Mouse (Mus musculus) kidney, embryonic 14.5 days (tissue): ENCODE measurements at regions not wholly inside any gene's neighbourhood (a gene's known extent, or its start where the extent isn't known, plus 50 kb on each side); places are given as distances from the start of the nearest gene placed in this dataset.

Experiments
- ATAC-seq: fragments of 200-750 bp; cut with Nextera tagmentation; 2 replicates; pipeline ENCODE4 v1.8.0; 2017; ENCODE audit warnings: moderate number of reproducible peaks, mild to moderate bottlenecking, moderate TSS enrichment, moderate library complexity; ENCODE audit not compliant: low FRiP score, low TSS enrichment
- H3K27ac ChIP-seq: fragments of 300-500 bp; sonication (generic); 2 replicates; pipeline ENCODE4 v1.5.1; 2014; ENCODE audit warnings: low read depth, mild to moderate bottlenecking, low read length, moderate library complexity, mixed read lengths
- H3K27me3 ChIP-seq: fragments of 300-500 bp; sonication (generic); 2 replicates; pipeline ENCODE4 v1.6.1; 2014; ENCODE audit warnings: mild to moderate bottlenecking, low read length; ENCODE audit not compliant: control insufficient read depth, insufficient read depth
- H3K36me3 ChIP-seq: fragments of 300-500 bp; sonication (generic); 2 replicates; pipeline ENCODE4 v1.6.1; 2014; ENCODE audit warnings: low read length, mixed read lengths; ENCODE audit not compliant: control insufficient read depth, insufficient read depth
- H3K4me1 ChIP-seq: fragments of 300-500 bp; sonication (generic); 2 replicates; pipeline ENCODE4 v1.6.1; 2014; ENCODE audit warnings: low read length, mixed read lengths; ENCODE audit not compliant: control insufficient read depth, insufficient read depth
- H3K4me2 ChIP-seq: fragments of 300-500 bp; sonication (generic); replicated peaks from 2 replicates; pipeline ENCODE4 v1.6.1; 2014; ENCODE audit warnings: low read depth, mild to moderate bottlenecking, low read length
- H3K4me3 ChIP-seq: fragments of 300-500 bp; sonication (generic); 2 replicates; pipeline ENCODE4 v1.5.1; 2014; ENCODE audit warnings: mild to moderate bottlenecking, low read length
- H3K9ac ChIP-seq: fragments of 300-500 bp; sonication (generic); 2 replicates; pipeline ENCODE4 v1.6.1; 2014; ENCODE audit warnings: low read depth, mild to moderate bottlenecking, low read length, moderate library complexity
- H3K9me3 ChIP-seq: fragments of 300-500 bp; sonication (generic); 2 replicates; pipeline ENCODE4 v1.6.1; 2016; ENCODE audit warnings: low read length; ENCODE audit not compliant: control insufficient read depth
- WGBS: fragments of 180-500 bp; shearing (Covaris S2); extraction: QIAGEN DNeasy Blood & Tissue Kit; methylation state at CpG from one replicate; pipeline ENCODE4 v1.1.7; 2014; 5-methylcytosine and 5-hydroxymethylcytosine counted together

DNA sequence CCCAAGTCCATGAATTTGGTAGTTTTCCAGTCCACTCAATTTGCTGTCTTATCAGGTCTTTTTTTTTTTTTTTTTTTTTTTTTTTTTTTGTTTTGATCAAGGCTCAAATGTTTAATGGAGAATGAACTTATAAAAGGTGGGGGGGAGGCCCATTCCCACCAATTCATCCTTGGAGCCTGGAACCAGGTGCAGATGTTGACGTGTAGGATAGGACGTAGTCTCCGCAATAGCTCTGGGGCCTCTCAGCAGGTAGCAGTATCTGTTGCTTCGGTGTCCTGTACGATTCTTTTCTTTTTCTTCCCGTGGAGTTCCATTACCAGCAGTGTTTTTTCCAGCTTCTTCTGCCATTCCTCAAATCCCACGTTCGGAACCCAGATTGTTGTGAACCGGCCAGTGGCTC is 1296.3 kb upstream of the Ppp6c start:
- WGBS = 91% methylated on average over 9 of the region's 9 CpGs
- Histone ChIP-seq H3K27ac (no peak overlapping the region), H3K4me1 (no peaks in the 10 kb centered on the region), H3K9me3 (no peaks in the 10 kb centered on the region), H3K36me3 (no peaks in the 10 kb centered on the region), H3K27me3 (no peaks in the 10 kb centered on the region), H3K4me3 (no peak overlapping the region), H3K4me2 (no peak overlapping the region), H3K9ac (no peak overlapping the region)
- no peak for ATAC-seq

DNA sequence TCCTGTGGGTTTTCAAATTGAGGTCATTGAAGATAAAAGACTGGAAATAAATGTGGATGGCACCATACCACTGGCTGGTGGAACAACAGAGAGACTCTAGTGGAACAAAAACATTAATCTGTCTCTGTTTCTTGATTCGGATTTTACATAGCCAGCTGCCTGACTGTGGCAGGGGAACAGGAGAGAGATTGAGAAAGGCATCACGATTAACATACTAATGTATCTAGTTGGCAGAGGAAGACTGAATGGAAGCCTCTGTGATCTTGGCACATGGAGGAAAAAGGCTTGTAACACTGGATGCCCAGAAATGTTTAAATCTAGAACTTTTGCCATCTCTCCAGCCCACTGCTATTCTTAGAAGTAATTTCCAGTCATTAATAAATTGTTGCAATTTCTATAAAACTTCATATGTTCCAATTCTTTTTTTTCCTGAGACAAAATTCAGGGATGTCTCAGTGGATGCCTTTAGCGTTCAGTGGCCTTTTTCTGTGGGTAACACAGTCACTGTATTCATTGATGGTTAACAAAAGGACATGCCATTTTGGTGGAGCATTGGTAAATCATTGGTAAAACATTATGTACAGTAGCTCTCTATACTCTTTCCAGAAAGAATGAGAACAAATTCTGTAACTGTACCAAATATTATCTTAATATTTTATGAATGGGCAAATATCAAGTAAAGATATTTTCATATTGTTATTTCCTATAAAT is 1284.5 kb upstream of the Ppp6c start:
- Histone ChIP-seq H3K4me3 (no peak overlapping the region), H3K9ac (no peak overlapping the region), H3K4me1 (no peaks in the 10 kb centered on the region), H3K4me2 (no peak overlapping the region), H3K27me3 (no peaks in the 10 kb centered on the region), H3K36me3 (no peaks in the 10 kb centered on the region), H3K27ac (no peak overlapping the region), H3K9me3 (no peaks in the 10 kb centered on the region)
- ATAC-seq = no peak
- 67% methylated on average over 3 of the region's 3 CpGs for WGBS

DNA sequence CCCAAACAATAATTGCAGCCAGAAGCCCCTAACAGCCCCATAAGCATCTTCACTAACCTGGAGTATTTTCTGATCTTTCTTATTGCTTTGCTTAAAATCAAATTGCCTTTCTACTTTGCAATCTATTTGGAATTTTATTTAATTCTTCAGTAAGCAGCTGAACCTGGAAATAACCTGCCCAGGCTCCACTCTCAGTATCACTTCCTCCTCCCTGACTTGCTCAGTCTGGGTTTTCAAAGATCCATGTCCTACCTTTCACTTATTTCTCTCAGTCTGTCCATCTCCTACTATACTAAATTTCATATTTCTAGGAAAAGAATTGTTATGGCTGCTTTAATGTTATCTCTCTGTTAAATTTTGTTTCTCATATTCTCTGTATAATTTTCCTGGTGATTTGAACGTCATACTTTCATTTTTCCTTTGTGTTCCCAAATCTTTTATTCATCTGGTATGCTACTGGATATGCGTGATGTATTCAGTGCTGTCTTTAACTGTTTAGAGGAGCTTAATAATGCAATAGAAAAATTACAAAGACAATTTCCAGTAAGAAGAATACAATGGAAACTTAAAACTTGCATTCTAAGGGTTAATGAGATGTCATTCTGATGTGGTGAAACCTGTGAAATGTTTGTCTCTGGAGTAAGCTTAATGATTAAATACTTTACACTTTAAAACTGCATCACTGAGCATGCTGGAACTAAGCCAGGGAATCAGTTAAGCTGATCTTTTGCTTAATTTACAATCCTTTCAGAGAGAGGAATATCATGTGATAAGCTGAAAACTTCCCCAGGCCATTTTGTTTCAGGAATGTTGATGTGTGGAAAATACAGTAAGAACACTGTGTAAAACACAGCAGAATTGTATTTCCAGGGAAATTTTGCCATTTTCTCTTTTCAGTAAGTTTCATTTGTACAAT is 1252.8 kb upstream of the Ppp6c start:
- Histone ChIP-seq H3K36me3 (no peaks in the 10 kb centered on the region), H3K4me3 (no peak overlapping the region), H3K9me3 (no peaks in the 10 kb centered on the region), H3K27me3 (no peaks in the 10 kb centered on the region), H3K27ac (no peak overlapping the region), H3K9ac (no peak overlapping the region), H3K4me2 (no peak overlapping the region), H3K4me1 (no peaks in the 10 kb centered on the region)
- peak; percentile 20; the same call in 1 of the 2 replicates for ATAC-seq
- 67% methylated on average over 2 of the region's 2 CpGs for WGBS

DNA sequence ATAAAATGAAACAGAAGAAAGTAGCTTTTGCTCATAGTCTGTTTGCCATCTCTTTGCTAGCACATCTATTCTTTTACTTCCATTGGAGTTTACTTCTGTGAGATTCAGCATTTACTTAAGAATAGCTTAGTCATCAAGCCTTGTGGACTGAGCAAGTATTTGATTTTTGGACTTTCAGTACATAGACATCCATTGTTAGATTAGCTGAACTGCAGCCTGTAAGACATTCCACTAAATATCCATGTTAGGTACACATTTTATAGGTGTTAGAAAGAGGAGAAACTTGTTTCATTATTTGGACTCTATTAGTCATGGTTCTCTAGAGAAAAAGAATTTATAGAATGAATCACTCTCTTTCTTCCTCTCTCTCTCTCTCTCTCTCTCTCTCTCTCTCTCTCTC is 1251.2 kb upstream of the Ppp6c start:
- no peak overlapping the region for H3K4me2 ChIP-seq
- H3K27me3 ChIP-seq = no peaks in the 10 kb centered on the region
- no peaks in the 10 kb centered on the region for H3K9me3 ChIP-seq
- no peak overlapping the region for H3K4me3 ChIP-seq
- no peak overlapping the region for H3K27ac ChIP-seq
- no peaks in the 10 kb centered on the region for H3K4me1 ChIP-seq
- no peak for ATAC-seq
- no peaks in the 10 kb centered on the region for H3K36me3 ChIP-seq
- no peak overlapping the region for H3K9ac ChIP-seq

DNA sequence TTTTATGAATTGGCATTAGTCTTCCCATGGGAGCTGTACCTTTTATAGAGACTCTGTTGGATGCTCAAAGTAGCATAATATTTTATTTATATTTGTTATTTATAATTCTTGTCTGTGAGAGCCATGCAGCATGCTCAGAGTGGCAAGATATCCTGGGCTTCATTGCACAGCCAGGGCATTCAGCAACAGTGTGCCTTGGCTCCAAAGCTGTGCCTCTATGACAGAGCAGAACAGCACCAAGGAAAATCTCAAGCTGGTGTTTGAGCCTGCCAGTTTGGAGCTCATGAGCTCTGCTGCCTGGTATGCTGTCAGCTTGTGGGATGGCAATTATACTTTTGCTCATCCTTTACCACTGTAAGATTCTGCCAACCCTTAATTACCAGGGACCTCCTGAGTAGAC is 1230.1 kb upstream of the Ppp6c start:
- Histone ChIP-seq H3K4me1 (no peaks in the 10 kb centered on the region), H3K4me3 (no peak overlapping the region), H3K27ac (no peak overlapping the region), H3K9me3 (no peaks in the 10 kb centered on the region), H3K4me2 (no peak overlapping the region), H3K36me3 (no peaks in the 10 kb centered on the region), H3K27me3 (no peaks in the 10 kb centered on the region), H3K9ac (no peak overlapping the region)
- no peak for ATAC-seq

DNA sequence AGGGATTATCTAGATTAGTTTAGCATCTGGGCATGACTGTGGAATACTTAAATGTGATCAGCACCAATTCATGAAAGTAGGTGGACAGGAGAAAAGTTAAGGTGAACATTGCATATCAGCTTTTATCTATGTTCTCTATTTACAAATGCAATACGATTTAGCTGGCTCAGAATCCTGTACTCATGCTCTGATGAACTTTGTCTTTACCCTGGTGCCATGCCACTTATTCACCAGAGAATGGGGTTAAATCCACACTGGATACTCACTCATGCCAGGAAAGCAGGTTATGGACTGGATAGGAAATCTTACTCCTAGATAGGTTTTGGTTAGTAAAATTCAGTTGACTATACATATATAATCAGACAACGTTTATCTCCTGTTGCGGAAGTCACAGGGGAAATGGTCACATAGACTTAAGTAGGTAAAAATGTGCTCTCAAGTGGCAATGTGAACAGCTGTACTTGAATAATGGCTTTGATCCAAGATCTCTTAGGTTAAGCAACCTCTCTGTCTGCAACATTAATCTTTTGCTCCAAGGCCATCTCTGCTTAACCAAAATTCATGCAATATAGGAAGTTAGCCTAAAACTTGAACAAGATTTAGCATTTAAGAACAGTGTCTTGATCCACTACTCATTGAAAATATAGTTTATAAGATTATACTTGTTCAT is 1206.7 kb upstream of the Ppp6c start:
- no peaks in the 10 kb centered on the region for H3K4me1 ChIP-seq
- no peak for ATAC-seq
- H3K4me3 ChIP-seq = no peak overlapping the region
- no peaks in the 10 kb centered on the region for H3K9me3 ChIP-seq
- no peaks in the 10 kb centered on the region for H3K36me3 ChIP-seq
- H3K9ac ChIP-seq = no peak overlapping the region
- no peaks in the 10 kb centered on the region for H3K27me3 ChIP-seq
- 90% methylated on average over 3 of the region's 3 CpGs for WGBS
- no peak overlapping the region for H3K27ac ChIP-seq
- H3K4me2 ChIP-seq = no peak overlapping the region

DNA sequence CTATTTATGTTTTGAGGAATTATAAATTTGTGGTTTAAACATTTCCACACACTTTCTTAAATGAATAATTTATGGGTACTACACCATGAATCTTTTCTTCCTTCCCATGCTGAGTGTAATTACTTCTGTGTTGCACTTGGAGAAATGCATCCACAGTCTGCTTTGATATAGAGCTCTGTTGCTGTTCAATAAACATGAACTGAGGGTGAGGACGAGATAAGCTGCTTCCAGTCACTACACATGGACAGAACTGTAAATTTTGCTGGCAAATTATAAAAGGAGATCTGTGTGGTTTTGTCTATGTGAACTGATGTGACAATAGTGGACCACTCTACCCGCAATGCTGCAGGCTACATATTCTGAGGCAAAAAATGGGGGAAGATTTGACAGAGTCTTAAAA is 1205.1 kb upstream of the Ppp6c start:
- H3K4me3 ChIP-seq = no peak overlapping the region
- WGBS = 51% methylated on average over 2 of the region's 2 CpGs
- ATAC-seq = no peak
- no peaks in the 10 kb centered on the region for H3K27me3 ChIP-seq
- H3K9ac ChIP-seq = no peak overlapping the region
- H3K4me2 ChIP-seq = no peak overlapping the region
- H3K4me1 ChIP-seq = no peaks in the 10 kb centered on the region
- no peaks in the 10 kb centered on the region for H3K36me3 ChIP-seq
- H3K9me3 ChIP-seq = no peaks in the 10 kb centered on the region
- H3K27ac ChIP-seq = no peak overlapping the region

DNA sequence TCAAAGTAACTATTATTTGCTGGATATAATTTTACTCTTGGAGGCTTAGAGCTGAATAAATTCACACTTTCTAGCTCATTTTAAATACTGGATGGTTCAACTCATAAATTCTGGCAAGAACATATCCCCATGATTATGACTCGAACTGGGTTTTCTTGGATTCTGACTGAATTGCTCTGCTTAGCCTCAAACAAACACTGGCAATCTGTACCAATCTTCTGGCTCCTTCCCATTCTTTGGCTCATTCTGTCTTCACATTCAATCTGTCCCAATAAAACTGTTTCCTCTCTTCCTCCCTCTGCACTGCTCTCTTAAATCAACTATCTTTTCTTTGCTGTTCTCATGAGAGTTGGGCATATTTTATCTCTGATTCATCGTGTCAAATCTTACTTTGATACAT is 1176.2 kb upstream of the Ppp6c start:
- H3K4me2 ChIP-seq = no peak overlapping the region
- no peaks in the 10 kb centered on the region for H3K4me1 ChIP-seq
- no peak for ATAC-seq
- no peak overlapping the region for H3K4me3 ChIP-seq
- no peaks in the 10 kb centered on the region for H3K36me3 ChIP-seq
- H3K27ac ChIP-seq = no peak overlapping the region
- no peaks in the 10 kb centered on the region for H3K27me3 ChIP-seq
- H3K9ac ChIP-seq = no peak overlapping the region
- 80% methylated on average over 2 of the region's 2 CpGs for WGBS
- H3K9me3 ChIP-seq = 0 out of 2 replicates have a peak, but pooled peaks cover 7% of the 10 kb centered on the region
